Mouse (Mus musculus) CH12F3 (cell line): Measurements from ENCODE around the gene Cd274.

Experiments
- in situ Hi-C: fragments of 300-500 bp; cut with MboI; formaldehyde crosslinking; loops from 2 replicates; pipeline ENCODE4 v1.14.3; 2020; ENCODE audit warnings: low sequenced_read_pairs

Gene Cd274

DNA sequence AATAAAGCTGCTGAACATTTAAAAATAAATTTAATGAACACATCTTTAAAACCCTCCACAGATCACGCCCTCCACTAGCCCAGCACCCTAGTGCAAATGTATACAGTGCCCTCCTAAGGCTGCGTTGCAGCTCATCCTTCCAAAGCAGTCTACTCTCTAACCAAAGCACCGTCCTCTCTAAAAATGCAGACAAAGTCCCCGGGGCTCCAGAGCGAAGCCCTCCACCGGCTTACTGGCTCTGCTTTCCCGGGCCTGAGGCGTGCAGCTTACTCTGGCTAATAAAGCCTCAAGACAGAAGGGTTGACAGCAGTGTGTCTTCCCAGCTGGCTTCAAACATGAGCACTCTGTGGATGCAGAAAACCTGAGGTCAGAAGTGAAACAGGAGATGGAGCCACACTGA lies 53.1 kb downstream of the Cd274 start:
- in situ Hi-C loops = no loop called here

DNA sequence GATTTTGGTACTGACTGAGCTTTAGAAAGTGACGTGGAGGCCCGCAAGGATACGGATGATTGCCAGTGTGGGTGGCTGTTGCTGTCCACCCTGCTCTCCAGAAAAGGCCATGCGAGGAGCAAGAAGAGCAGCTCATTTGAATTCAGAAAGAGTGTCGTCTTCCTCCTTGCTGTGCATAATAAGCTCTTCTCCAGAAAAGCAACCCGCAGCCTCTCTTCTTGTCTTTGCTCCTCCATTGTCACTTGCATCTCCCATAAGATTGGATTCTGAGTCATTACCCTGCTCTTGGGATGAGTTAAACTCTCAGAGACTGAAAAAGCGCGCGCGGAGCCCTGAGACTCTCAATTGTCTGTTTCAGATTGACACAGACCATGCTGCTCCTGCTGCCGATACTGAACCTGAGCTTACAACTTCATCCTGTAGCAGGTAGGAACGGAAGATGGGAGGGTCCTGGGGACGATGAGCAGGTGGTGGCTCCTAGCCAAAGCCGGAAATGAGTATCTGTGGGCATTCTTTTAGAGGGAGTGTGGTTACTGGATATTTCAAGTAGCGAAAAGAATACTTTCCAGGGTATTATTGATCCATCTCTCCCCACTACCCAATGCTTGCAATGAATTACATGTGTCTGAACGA lies 54.9 kb downstream of the Cd274 start:
- in situ Hi-C loops = no loop called here

DNA sequence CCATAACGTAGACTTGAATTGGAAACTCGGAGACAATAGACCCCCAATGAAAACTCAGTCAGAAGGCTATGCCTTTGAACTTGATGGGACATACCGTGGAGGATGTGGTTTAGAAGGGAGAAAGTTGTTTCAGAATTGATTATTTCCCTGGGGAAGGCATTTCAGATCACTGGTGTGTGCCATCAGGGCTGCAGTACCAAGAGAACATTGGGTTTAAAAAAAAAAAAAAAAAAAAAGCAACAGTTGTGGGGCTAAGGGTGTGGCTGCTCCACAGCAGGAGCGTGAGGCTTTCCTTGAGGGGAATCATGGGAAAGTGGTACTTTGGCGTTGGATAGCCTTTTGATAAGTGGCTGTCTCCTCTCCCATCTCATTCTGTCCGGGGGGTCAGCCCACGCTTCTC lies 55.5 kb downstream of the Cd274 start:
- in situ Hi-C loops = no loop called here

GRCm38 (mm10) chr19:29430516-29430915 lies 63.3 kb downstream of the Cd274 start:
- in situ Hi-C loops = no loop called here

DNA sequence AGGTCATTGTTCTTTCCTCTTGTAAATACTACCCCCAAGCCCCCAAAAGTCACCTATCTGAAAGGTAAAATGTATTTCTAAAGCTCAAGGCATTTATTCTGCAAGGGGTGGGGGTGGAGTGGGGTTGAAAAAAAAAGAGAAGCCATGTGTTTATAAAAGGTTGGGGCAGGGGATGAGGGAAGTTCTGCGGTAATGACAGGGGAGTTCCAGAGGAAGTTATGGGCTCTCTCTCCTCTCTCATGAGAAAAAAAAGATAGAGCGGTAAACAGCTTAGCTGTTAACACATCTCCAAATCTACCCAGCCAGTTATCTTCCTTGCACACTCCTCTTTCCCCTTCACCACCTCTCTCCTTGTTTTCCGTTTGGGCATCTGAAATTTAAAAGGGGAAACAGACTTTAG lies 63.7 kb downstream of the Cd274 start:
- in situ Hi-C loops = no loop called here

DNA sequence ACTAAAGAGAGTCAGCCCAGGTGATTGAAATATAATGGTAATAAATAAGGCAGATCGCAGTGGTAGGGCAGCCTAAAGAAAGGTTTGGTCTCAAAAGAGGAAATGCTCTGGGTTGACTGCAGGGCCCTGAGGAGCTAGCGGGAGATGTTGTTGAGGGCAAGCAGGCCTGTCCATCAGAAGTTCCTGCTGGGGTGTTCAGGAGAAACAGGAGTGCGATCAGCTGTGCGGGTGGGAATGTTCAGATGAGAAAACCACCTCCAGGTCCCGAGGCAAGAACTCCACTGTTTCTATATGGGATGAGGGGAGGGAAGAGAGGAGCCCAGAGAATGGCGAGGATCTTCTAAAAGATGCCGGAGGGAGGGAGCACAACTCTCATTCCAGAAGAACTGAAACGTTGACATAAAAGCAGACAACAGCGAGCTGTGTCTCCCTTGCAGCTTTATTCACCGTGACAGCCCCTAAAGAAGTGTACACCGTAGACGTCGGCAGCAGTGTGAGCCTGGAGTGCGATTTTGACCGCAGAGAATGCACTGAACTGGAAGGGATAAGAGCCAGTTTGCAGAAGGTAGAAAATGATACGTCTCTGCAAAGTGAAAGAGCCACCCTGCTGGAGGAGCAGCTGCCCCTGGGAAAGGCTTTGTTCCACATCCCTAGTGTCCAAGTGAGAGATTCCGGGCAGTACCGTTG lies 69.7 kb downstream of the Cd274 start:
- in situ Hi-C loops = no loop called here
